ENCODE assay signal across 8 mouse cellular contexts in genomic region chr5:31221304-31221945, GRCm38 (mm10). TPM values are rescaled to one million over a fixed set of nuclear protein-coding genes. Genes with fewer than 3 reads are reported as not detected.
DNase-seq lines count a peak whose midpoint lies in the region; ATAC-seq and TF ChIP-seq lines count a peak whose summit lies in the region.

No protein-coding gene starts in this region.

- no peaks in the 10 kb centered on the region for H3K27me3 ChIP-seq in heart, adult 2 months (ENCODE audit: control insufficient read depth, insufficient read depth, low read length)
- no peaks in the 10 kb centered on the region for H3K27me3 ChIP-seq in G1E (ENCODE audit: insufficient read depth, low read length)
- H3K27me3 ChIP-seq in hindbrain, embryonic 13.5 days, result no peaks in the 10 kb centered on the region
- H3K27me3 ChIP-seq in liver, adult 2 months (ENCODE audit: control insufficient read depth, insufficient read depth, low read length), result no peaks in the 10 kb centered on the region
- no peaks in the 10 kb centered on the region for H3K27me3 ChIP-seq in neural tube, embryonic 13.5 days

- H3K27ac ChIP-seq in heart, adult 2 months, result peak overlapping the region; percentile 92
- peak overlapping the region; percentile 96 for H3K27ac ChIP-seq in hindbrain, embryonic 13.5 days
- H3K27ac ChIP-seq in liver, adult 2 months (replicated peaks; ENCODE audit: insufficient read depth, low read depth, low read length), result peak overlapping the region; percentile 70; the same call in 1 of the 2 replicates
- peak overlapping the region; percentile 94 for H3K27ac ChIP-seq in neural tube, embryonic 13.5 days (replicated peaks)

- no peaks in the 10 kb centered on the region for H3K9me3 ChIP-seq in G1E (replicated peaks)
- H3K9me3 ChIP-seq in hindbrain, embryonic 13.5 days, result no peaks in the 10 kb centered on the region
- no peaks in the 10 kb centered on the region for H3K9me3 ChIP-seq in neural tube, embryonic 13.5 days

- peaks cover 6% of the 10 kb centered on the region for H3K4me1 ChIP-seq in heart, adult 2 months (ENCODE audit: control insufficient read depth, insufficient read depth, low read length)
- H3K4me1 ChIP-seq in G1E (ENCODE audit: insufficient read depth, low read depth, low read length), result peaks cover 21% of the 10 kb centered on the region
- H3K4me1 ChIP-seq in hindbrain, embryonic 13.5 days (replicated peaks), result peaks cover 26% of the 10 kb centered on the region
- peaks cover 10% of the 10 kb centered on the region for H3K4me1 ChIP-seq in liver, adult 2 months (ENCODE audit: control insufficient read depth, insufficient read depth, low read length)
- H3K4me1 ChIP-seq in neural tube, embryonic 13.5 days (replicated peaks), result peaks cover 29% of the 10 kb centered on the region

- H3K79me2 ChIP-seq in heart, adult 2 months (replicated peaks; ENCODE audit: control insufficient read depth, insufficient read depth, low read length), result peaks cover 4% of the 10 kb centered on the region
- H3K79me2 ChIP-seq in liver, adult 2 months (ENCODE audit: control insufficient read depth, insufficient read depth, low read length), result peaks cover 8% of the 10 kb centered on the region; the same call in 1 of the 2 replicates

- WGBS in heart, adult 2 months, result 20% methylated on average over 11 of the region's 11 CpGs
- WGBS in hindbrain, embryonic 13.5 days, result 14% methylated on average over 11 of the region's 11 CpGs
- WGBS in liver, adult 2 months, result 20% methylated on average over 11 of the region's 11 CpGs
- 12% methylated on average over 11 of the region's 11 CpGs for WGBS in neural tube, embryonic 13.5 days

- TF ChIP-seq CTCF in heart, adult 2 months (IDR thresholded peaks at IDR 0.05), result peak; percentile 41
- peak; percentile 4; the same call in 1 of the 2 replicates for TF ChIP-seq CTCF in G1E (IDR thresholded peaks at IDR 0.05; ENCODE audit: low read depth, low read length)
- TF ChIP-seq CTCF in liver, adult 2 months (IDR thresholded peaks at IDR 0.05; ENCODE audit: low read depth, low read length), result peak; percentile 30; the same call in 1 of the 2 replicates

- no peak for TF ChIP-seq POLR2A in heart, adult 2 months (IDR thresholded peaks at IDR 0.05; ENCODE audit: insufficient read depth, low read depth, low read length)
- TF ChIP-seq POLR2A in liver, adult 2 months (IDR thresholded peaks at IDR 0.05; ENCODE audit: extremely low read depth, insufficient read depth, low read length), result no peak

- peaks cover 7% of the 10 kb centered on the region for H3K36me3 ChIP-seq in heart, adult 2 months (ENCODE audit: control insufficient read depth, insufficient read depth, low read length)
- peaks cover 4% of the 10 kb centered on the region for H3K36me3 ChIP-seq in G1E (replicated peaks)
- H3K36me3 ChIP-seq in hindbrain, embryonic 13.5 days, result no peaks in the 10 kb centered on the region
- no peaks in the 10 kb centered on the region for H3K36me3 ChIP-seq in liver, adult 2 months (ENCODE audit: control insufficient read depth, insufficient read depth, low read length)
- no peaks in the 10 kb centered on the region for H3K36me3 ChIP-seq in neural tube, embryonic 13.5 days

- H3K9ac ChIP-seq in heart, adult 2 months (ENCODE audit: low read depth, low read length), result peak overlapping the region; percentile 73; the same call in 1 of the 2 replicates
- peak overlapping the region; percentile 96 for H3K9ac ChIP-seq in hindbrain, embryonic 13.5 days
- peak overlapping the region; percentile 75 for H3K9ac ChIP-seq in liver, adult 2 months (ENCODE audit: low read depth, low read length)
- peak overlapping the region; percentile 96 for H3K9ac ChIP-seq in neural tube, embryonic 13.5 days

- ATAC-seq in G1E (ENCODE audit: extremely low read depth, insufficient number of reproducible peaks, low FRiP score, poor library complexity, severe bottlenecking), result 0 out of 2 replicates have a peak, but pooled peaks have one; percentile 47
- ATAC-seq in hindbrain, embryonic 13.5 days (ENCODE audit: low FRiP score), result no peak
- ATAC-seq in neural tube, embryonic 13.5 days (ENCODE audit: low read depth), result peak; percentile 33; the same call in 1 of the 2 replicates

- TF ChIP-seq EP300 in heart, adult 2 months (IDR thresholded peaks at IDR 0.05; ENCODE audit: insufficient read depth, low read depth, low read length), result no peak

- H3K4me3 ChIP-seq in heart, adult 2 months, result peak overlapping the region; percentile 98
- H3K4me3 ChIP-seq in G1E (ENCODE audit: low read depth, low read length), result peak overlapping the region; percentile 99
- H3K4me3 ChIP-seq in hindbrain, embryonic 13.5 days, result peak overlapping the region; percentile 88
- peak overlapping the region; percentile 76 for H3K4me3 ChIP-seq in liver, adult 2 months (ENCODE audit: insufficient read depth, low read depth, low read length)
- H3K4me3 ChIP-seq in neural tube, embryonic 13.5 days, result peak overlapping the region; percentile 75

- no peak for DNase-seq in heart, adult 2 months
- DNase-seq in heart, postnatal 25 days (ENCODE audit: low spot score), result no peak
- peak; percentile 51 for DNase-seq in G1E (ENCODE audit: low spot score)
- DNase-seq in embryo, embryonic 11 days, result peak; percentile 82
- DNase-seq in liver, adult 2 months (ENCODE audit: extremely low read depth, low read depth, low spot score), result no peak
- DNase-seq in ovary, adult 18-20 months (ENCODE audit: low spot score), result no peak

- intact Hi-C loops in heart, adult 2 months (cut with DNase I), result loop anchor here (2.0 to 5.0 kb wide), 3 partner anchors 19 to 106 kb away; partner anchors contain the start of genes Mpv17 and Zfp513
- intact Hi-C loops in heart, postnatal 25 days (cut with DNase I), result loop anchor here (2.0 to 5.0 kb wide), 2 partner anchors 19 to 66 kb away; partner anchors contain the start of genes Gm9970 and Nrbp1

- H3K4me2 ChIP-seq in hindbrain, embryonic 13.5 days, result peak overlapping the region; percentile 75
- H3K4me2 ChIP-seq in neural tube, embryonic 13.5 days, result peak overlapping the region; percentile 82

RNA-seq across cellular contexts. Expression of gene Ppm1g, which starts 0.9 kb away (rescaled TPM):
- total RNA-seq in heart, adult 2 months (2021), result 10 to 100 TPM; 51.1 to 60.8 TPM
- 26.6 and 35.1 TPM in 2 replicates for polyA plus RNA-seq in heart, adult 2 months (2012; rRNA removed)
- total RNA-seq in heart, postnatal 25 days (2021), result 10 to 100 TPM; 58.5 to 61.7 TPM
- total RNA-seq in G1E (2014; fragmentation: Nextera tagmentation) (168 and 173 TPM in 2 replicates), G1E (2017) (158 and 176 TPM in 2 replicates)
- polyA plus RNA-seq in G1E (2012), result 297 and 362 TPM in 2 replicates
- polyA plus RNA-seq in hindbrain, embryonic 13.5 days (2015; fragmentation: Nextera tagmentation; extraction: Ambion mirVana), result 168 and 173 TPM in 2 replicates
- 19.7 and 23.5 TPM in 2 replicates for total RNA-seq in liver, adult 2 months (2014; rRNA removed)
- polyA plus RNA-seq in liver, adult 2 months (2012; rRNA removed), result 31.6 and 32.3 TPM in 2 replicates
- 161 and 170 TPM in 2 replicates for polyA plus RNA-seq in neural tube, embryonic 13.5 days (2015; fragmentation: Nextera tagmentation; extraction: Ambion mirVana)

RNA-seq across cellular contexts. Expression of gene Nrbp1, which starts 19.2 kb away (rescaled TPM):
- total RNA-seq in heart, adult 2 months (2021), result 10 to 100 TPM; 75.9 to 80.3 TPM
- 151 and 165 TPM in 2 replicates for polyA plus RNA-seq in heart, adult 2 months (2012; rRNA removed)
- total RNA-seq in heart, postnatal 25 days (2021), result 10 to 100 TPM; 74.3 to 80.5 TPM
- total RNA-seq in G1E (2014; fragmentation: Nextera tagmentation), result 38.2 and 49.6 TPM in 2 replicates
- total RNA-seq in G1E (2017), result 76.8 and 77.1 TPM in 2 replicates
- polyA plus RNA-seq in G1E (2012), result 15.1 and 17.3 TPM in 2 replicates
- 150 and 161 TPM in 2 replicates for polyA plus RNA-seq in hindbrain, embryonic 13.5 days (2015; fragmentation: Nextera tagmentation; extraction: Ambion mirVana)
- total RNA-seq in liver, adult 2 months (2014; rRNA removed), result 43.8 and 51.5 TPM in 2 replicates
- 97.8 and 112 TPM in 2 replicates for polyA plus RNA-seq in liver, adult 2 months (2012; rRNA removed)
- 164 and 171 TPM in 2 replicates for polyA plus RNA-seq in neural tube, embryonic 13.5 days (2015; fragmentation: Nextera tagmentation; extraction: Ambion mirVana)

RNA-seq across cellular contexts. Expression of gene Zfp513, which starts 19.3 kb away (rescaled TPM):
- total RNA-seq in heart, adult 2 months (2021), result 1 to 10 TPM; 6.6 to 8.1 TPM
- 12.7 and 14.2 TPM in 2 replicates for polyA plus RNA-seq in heart, adult 2 months (2012; rRNA removed)
- total RNA-seq in heart, postnatal 25 days (2021), result 1 to 10 TPM; 7.3 to 8.1 TPM
- total RNA-seq in G1E (2014; fragmentation: Nextera tagmentation), result 9.4 and 12.2 TPM in 2 replicates
- 7.0 and 7.6 TPM in 2 replicates for total RNA-seq in G1E (2017)
- polyA plus RNA-seq in G1E (2012), result 35.7 and 48.2 TPM in 2 replicates
- polyA plus RNA-seq in hindbrain, embryonic 13.5 days (2015; fragmentation: Nextera tagmentation; extraction: Ambion mirVana), result 13.8 and 15.7 TPM in 2 replicates
- 3.1 and 4.2 TPM in 2 replicates for total RNA-seq in liver, adult 2 months (2014; rRNA removed)
- 17.6 and 27.6 TPM in 2 replicates for polyA plus RNA-seq in liver, adult 2 months (2012; rRNA removed)
- 15.2 and 19.3 TPM in 2 replicates for polyA plus RNA-seq in neural tube, embryonic 13.5 days (2015; fragmentation: Nextera tagmentation; extraction: Ambion mirVana)

RNA-seq across cellular contexts. Expression of gene Gm9970, which starts 19.6 kb away (rescaled TPM):
- total RNA-seq in heart, adult 2 months (2021), result not detected
- polyA plus RNA-seq in heart, adult 2 months (2012; rRNA removed), result 0.31 TPM in 1 of 2 replicates, not detected in the other
- not detected for total RNA-seq in heart, postnatal 25 days (2021)
- total RNA-seq in G1E (2014; fragmentation: Nextera tagmentation) (not detected in 2 replicates), G1E (2017) (0.29 TPM in 1 of 2 replicates, not detected in the other)
- 0.10 and 0.18 TPM in 2 replicates for polyA plus RNA-seq in G1E (2012)
- polyA plus RNA-seq in hindbrain, embryonic 13.5 days (2015; fragmentation: Nextera tagmentation; extraction: Ambion mirVana), result 0.65 TPM in 1 of 2 replicates, not detected in the other
- not detected in 2 replicates for total RNA-seq in liver, adult 2 months (2014; rRNA removed)
- polyA plus RNA-seq in liver, adult 2 months (2012; rRNA removed), result not detected in 2 replicates
- not detected in 2 replicates for polyA plus RNA-seq in neural tube, embryonic 13.5 days (2015; fragmentation: Nextera tagmentation; extraction: Ambion mirVana)

RNA-seq across cellular contexts. Expression of gene Eif2b4, which starts 28.2 kb away (rescaled TPM):
- total RNA-seq in heart, adult 2 months (2021), result 10 to 100 TPM; 48.0 to 50.8 TPM
- polyA plus RNA-seq in heart, adult 2 months (2012; rRNA removed), result 61.3 and 88.9 TPM in 2 replicates
- 10 to 100 TPM; 51.6 to 55.5 TPM for total RNA-seq in heart, postnatal 25 days (2021)
- 43.3 and 104 TPM in 2 replicates for total RNA-seq in G1E (2014; fragmentation: Nextera tagmentation)
- 43.6 and 49.3 TPM in 2 replicates for total RNA-seq in G1E (2017)
- 139 and 201 TPM in 2 replicates for polyA plus RNA-seq in G1E (2012)
- 77.0 and 77.9 TPM in 2 replicates for polyA plus RNA-seq in hindbrain, embryonic 13.5 days (2015; fragmentation: Nextera tagmentation; extraction: Ambion mirVana)
- total RNA-seq in liver, adult 2 months (2014; rRNA removed), result 18.5 and 18.7 TPM in 2 replicates
- polyA plus RNA-seq in liver, adult 2 months (2012; rRNA removed), result 47.2 and 51.0 TPM in 2 replicates
- 67.5 and 76.4 TPM in 2 replicates for polyA plus RNA-seq in neural tube, embryonic 13.5 days (2015; fragmentation: Nextera tagmentation; extraction: Ambion mirVana)

Comparison
In these comparisons a context has a peak if more than half of its experiments do, and no peak if none do; other contexts are left out.
1. DNase-seq: peak in G1E (single experiment) and embryo, embryonic 11 days (single experiment); none in heart, adult 2 months (0 of 2), heart, postnatal 25 days (single experiment), liver, adult 2 months (single experiment) and ovary, adult 18-20 months (single experiment).
2. Peak in every context shown above with its lines, with median percentiles within 50 percentile points of each other: H3K27ac ChIP-seq, H3K4me3 ChIP-seq, H3K9ac ChIP-seq and CTCF ChIP-seq.